Mouse (Mus musculus): ENCODE results near the gene Tfeb. TPM values are rescaled to one million over a fixed set of nuclear protein-coding genes. Genes with fewer than 3 reads are reported as not detected.
A peak's percentile ranks its signal among the peaks of the same experiment; 100 is the strongest.

Gene Tfeb
- polyA plus RNA-seq, 1 experiment from 2014 or later, result 3.0 TPM

DNA sequence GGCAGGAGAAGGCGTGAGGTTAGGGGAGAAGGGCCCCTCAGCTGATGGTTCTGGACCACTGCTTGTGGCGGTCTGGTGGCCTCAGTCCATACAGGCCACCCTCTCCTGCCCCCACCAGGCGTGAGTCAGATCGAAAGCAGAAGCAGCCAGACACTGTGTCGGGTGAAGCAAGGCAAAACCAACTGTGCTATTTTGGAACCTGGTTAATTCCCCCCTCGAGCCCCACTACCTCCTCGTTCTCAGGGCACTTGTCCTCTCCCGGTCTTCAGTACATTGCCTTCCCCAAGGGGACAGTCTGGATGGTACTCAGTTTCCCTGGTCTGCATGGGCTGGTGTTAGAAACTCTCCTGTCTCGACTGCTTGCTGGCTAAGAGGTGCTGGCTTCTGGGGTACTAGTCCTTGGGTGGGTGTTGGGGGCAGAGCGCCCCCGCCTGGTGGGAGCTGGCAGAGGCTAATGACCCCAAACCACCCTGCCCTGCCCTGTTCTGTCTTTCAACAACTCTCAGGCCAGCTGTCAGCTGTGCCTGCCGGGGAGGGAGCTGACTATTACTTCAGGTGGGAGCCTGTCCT lies 32.0 kb downstream of the Tfeb start:
- Histone ChIP-seq H3K27me3 (ENCODE audit: control insufficient read depth, insufficient read depth, low read depth, low read length) (no peaks in the 10 kb centered on the region), H3K9me3 (replicated peaks; ENCODE audit: control insufficient read depth, low read length, poor library complexity, severe bottlenecking) (peaks cover 3% of the 10 kb centered on the region; the same call in 1 of the 2 replicates), H3K27ac (ENCODE audit: low read length) (no peak overlapping the region), H3K4me3 (ENCODE audit: low read depth, low read length) (no peak overlapping the region), H3K4me1 (ENCODE audit: control insufficient read depth, insufficient read depth, low read length) (no peaks in the 10 kb centered on the region), H3K36me3 (ENCODE audit: control insufficient read depth, insufficient read depth, low read length) (no peaks in the 10 kb centered on the region), H3K4me2 (ENCODE audit: low read length) (no peak overlapping the region), H3K9ac (ENCODE audit: low read depth, low read length) (no peak overlapping the region)
- no peak for ATAC-seq
- WGBS, result 50% methylated on average over 12 of the region's 12 CpGs

DNA sequence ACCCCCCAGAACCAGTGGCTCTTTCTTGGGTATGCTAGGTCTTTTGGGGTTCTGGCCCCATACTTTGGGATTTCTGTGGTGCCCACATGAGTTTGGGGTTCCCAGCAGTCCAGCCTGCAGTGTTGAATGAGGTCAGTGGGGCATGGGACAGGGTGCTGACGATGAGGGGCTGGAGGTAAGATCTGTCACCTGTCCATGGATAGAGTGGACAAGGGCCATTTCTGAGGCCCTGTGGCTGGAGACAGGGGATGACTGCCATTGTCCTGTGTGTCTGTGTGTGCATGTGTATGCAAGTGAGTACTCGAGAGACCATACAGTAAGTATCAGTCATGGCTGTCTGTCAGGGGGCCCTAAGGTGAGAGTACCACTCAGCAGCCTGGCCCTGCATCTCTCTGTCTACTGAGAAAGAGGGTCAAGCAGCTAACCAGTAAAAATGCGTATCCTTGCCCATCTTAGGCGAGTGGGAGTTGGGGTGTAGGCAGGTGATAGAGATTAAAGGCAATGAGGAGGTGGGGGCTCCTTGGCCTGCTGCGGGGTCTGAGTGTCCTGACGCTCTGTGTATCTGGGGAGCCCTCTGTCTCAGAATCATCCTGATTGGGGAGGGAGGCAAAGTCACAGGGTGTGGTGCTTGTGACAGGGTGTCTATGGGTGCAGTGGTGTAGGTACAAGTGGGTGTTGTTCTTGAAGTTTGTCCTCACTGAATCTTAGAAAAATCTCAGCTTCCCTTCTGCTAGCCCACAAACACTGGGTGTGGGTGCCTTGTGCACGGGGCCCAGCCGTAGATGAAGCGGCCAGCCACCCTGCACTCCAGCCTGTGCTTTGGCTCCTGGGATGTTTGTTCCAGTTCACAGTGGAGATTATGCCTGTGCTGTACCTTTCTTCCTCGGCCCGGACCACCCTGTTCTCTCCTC lies 32.8 kb downstream of the Tfeb start:
- H3K36me3 ChIP-seq (ENCODE audit: control insufficient read depth, insufficient read depth, low read length), result no peaks in the 10 kb centered on the region
- no peak overlapping the region for H3K9ac ChIP-seq (ENCODE audit: low read depth, low read length)
- H3K27me3 ChIP-seq (ENCODE audit: control insufficient read depth, insufficient read depth, low read depth, low read length), result no peaks in the 10 kb centered on the region
- peaks cover 3% of the 10 kb centered on the region; the same call in 1 of the 2 replicates for H3K9me3 ChIP-seq (replicated peaks; ENCODE audit: control insufficient read depth, low read length, poor library complexity, severe bottlenecking)
- no peak overlapping the region for H3K27ac ChIP-seq (ENCODE audit: low read length)
- no peak; the same call in 1 of the 2 replicates for ATAC-seq
- H3K4me3 ChIP-seq (ENCODE audit: low read depth, low read length), result no peak overlapping the region
- H3K4me2 ChIP-seq (ENCODE audit: low read length), result no peak overlapping the region
- H3K4me1 ChIP-seq (ENCODE audit: control insufficient read depth, insufficient read depth, low read length), result no peaks in the 10 kb centered on the region
- 87% methylated on average over 11 of the region's 11 CpGs for WGBS

DNA sequence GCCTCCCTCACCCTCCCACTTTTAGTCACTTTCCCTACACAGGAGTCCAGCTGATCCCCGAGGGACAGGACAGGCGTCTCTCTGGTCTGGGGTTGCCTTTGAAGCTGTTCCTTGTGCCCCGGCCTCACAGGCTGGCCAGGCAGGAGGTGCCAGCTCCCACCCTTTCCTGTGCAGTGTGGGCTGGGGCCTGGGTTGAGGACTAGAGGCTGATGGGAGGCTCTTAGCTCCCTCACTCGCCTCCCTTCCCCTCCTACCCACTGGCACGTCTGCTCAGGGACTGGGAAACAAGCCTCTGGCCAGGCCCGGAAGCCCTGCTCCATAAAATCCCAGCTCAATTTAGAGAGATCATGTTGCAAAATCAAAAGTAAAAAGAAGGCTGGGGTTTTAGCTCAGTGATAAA lies 36.8 kb downstream of the Tfeb start:
- Histone ChIP-seq H3K4me3 (ENCODE audit: low read depth, low read length) (no peak overlapping the region), H3K4me2 (ENCODE audit: low read length) (no peak overlapping the region), H3K4me1 (ENCODE audit: control insufficient read depth, insufficient read depth, low read length) (no peaks in the 10 kb centered on the region), H3K36me3 (ENCODE audit: control insufficient read depth, insufficient read depth, low read length) (no peaks in the 10 kb centered on the region), H3K27ac (ENCODE audit: low read length) (no peak overlapping the region), H3K9ac (ENCODE audit: low read depth, low read length) (no peak overlapping the region), H3K27me3 (ENCODE audit: control insufficient read depth, insufficient read depth, low read depth, low read length) (no peaks in the 10 kb centered on the region), H3K9me3 (replicated peaks; ENCODE audit: control insufficient read depth, low read length, poor library complexity, severe bottlenecking) (peaks cover 3% of the 10 kb centered on the region; the same call in 1 of the 2 replicates)
- ATAC-seq, result no peak
- WGBS, result 74% methylated on average over 6 of the region's 6 CpGs

DNA sequence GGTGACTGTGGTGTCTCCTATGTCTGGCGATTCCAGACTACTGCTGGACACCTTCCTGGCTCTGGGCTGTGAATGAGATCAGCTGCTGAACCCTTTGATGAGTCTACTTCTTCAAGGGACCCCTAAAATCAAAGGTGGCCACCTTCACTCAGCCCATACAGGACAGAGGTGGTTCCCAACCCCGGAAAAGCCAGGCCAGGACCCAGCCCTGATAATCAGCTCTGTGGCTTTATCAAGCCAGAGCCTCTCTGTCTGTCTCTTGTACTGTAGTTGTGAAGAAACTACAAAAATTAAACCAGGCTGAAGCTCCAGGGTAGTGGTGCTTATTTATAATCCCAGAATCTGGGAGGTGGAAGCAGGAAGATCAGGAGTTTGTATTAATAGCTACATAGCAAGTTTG lies 40.3 kb downstream of the Tfeb start:
- H3K4me3 ChIP-seq (ENCODE audit: low read depth, low read length), result no peak overlapping the region
- no peak for ATAC-seq
- no peak overlapping the region for H3K4me2 ChIP-seq (ENCODE audit: low read length)
- no peaks in the 10 kb centered on the region for H3K36me3 ChIP-seq (ENCODE audit: control insufficient read depth, insufficient read depth, low read length)
- no peaks in the 10 kb centered on the region for H3K27me3 ChIP-seq (ENCODE audit: control insufficient read depth, insufficient read depth, low read depth, low read length)
- H3K4me1 ChIP-seq (ENCODE audit: control insufficient read depth, insufficient read depth, low read length), result no peaks in the 10 kb centered on the region
- whole genome bisulfite sequencing, result 85% methylated on average over 2 of the region's 2 CpGs
- H3K9me3 ChIP-seq (replicated peaks; ENCODE audit: control insufficient read depth, low read length, poor library complexity, severe bottlenecking), result peaks cover 3% of the 10 kb centered on the region; the same call in 1 of the 2 replicates
- H3K9ac ChIP-seq (ENCODE audit: low read depth, low read length), result no peak overlapping the region
- no peak overlapping the region for H3K27ac ChIP-seq (ENCODE audit: low read length)

DNA sequence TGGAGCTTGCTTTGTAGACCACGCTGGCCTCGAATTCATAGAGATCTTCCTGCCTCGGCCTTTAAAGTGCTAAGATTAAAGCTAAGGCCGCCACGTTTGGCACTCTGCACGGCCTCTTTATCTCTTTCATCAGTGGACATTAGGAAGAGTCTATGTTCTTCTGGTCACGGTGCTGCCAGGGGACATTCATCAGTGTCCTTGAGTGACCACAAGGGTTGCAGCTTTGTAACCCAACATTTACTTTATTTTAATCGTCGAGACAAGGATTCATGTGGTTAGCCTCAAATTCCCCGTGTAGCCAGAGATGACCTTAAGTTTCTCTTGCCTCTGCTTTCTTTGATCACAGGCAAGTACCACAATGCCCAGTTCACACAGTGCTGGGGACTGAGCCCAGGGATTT lies 43.6 kb downstream of the Tfeb start:
- ATAC-seq, result no peak
- no peak overlapping the region for H3K4me2 ChIP-seq (ENCODE audit: low read length)
- H3K4me3 ChIP-seq (ENCODE audit: low read depth, low read length), result no peak overlapping the region
- H3K36me3 ChIP-seq (ENCODE audit: control insufficient read depth, insufficient read depth, low read length), result no peaks in the 10 kb centered on the region
- WGBS, result 81% methylated on average over 10 of the region's 10 CpGs
- no peaks in the 10 kb centered on the region for H3K27me3 ChIP-seq (ENCODE audit: control insufficient read depth, insufficient read depth, low read depth, low read length)
- H3K4me1 ChIP-seq (ENCODE audit: control insufficient read depth, insufficient read depth, low read length), result no peaks in the 10 kb centered on the region
- no peak overlapping the region for H3K9ac ChIP-seq (ENCODE audit: low read depth, low read length)
- H3K9me3 ChIP-seq (replicated peaks; ENCODE audit: control insufficient read depth, low read length, poor library complexity, severe bottlenecking), result no peaks in the 10 kb centered on the region
- no peak overlapping the region for H3K27ac ChIP-seq (ENCODE audit: low read length)

DNA sequence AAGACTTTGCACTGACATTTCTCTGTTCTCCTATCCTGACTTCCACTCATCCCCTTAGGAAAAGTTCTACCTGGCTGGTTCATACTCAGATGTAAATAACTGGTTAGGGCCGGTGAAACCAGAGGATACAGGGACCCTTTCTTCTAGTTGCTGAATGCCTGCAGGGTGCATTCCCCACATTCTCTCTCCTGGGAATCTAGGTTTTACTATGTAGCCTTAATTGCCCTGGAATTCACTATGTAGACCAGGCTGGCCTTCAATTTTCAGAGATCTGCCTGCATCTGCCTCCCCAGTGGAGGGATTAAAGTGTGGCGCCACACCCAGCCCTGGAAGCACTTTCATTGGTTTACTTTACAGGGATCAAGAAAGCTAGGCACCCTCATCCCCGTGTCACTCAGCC lies 45.7 kb downstream of the Tfeb start:
- no peak overlapping the region for H3K9ac ChIP-seq (ENCODE audit: low read depth, low read length)
- no peaks in the 10 kb centered on the region for H3K27me3 ChIP-seq (ENCODE audit: control insufficient read depth, insufficient read depth, low read depth, low read length)
- no peaks in the 10 kb centered on the region for H3K9me3 ChIP-seq (replicated peaks; ENCODE audit: control insufficient read depth, low read length, poor library complexity, severe bottlenecking)
- H3K4me3 ChIP-seq (ENCODE audit: low read depth, low read length), result no peak overlapping the region
- H3K36me3 ChIP-seq (ENCODE audit: control insufficient read depth, insufficient read depth, low read length), result no peaks in the 10 kb centered on the region
- 75% methylated on average over 3 of the region's 3 CpGs for WGBS
- H3K4me2 ChIP-seq (ENCODE audit: low read length), result no peak overlapping the region
- no peak overlapping the region for H3K27ac ChIP-seq (ENCODE audit: low read length)
- no peak for ATAC-seq
- H3K4me1 ChIP-seq (ENCODE audit: control insufficient read depth, insufficient read depth, low read length), result no peaks in the 10 kb centered on the region

DNA sequence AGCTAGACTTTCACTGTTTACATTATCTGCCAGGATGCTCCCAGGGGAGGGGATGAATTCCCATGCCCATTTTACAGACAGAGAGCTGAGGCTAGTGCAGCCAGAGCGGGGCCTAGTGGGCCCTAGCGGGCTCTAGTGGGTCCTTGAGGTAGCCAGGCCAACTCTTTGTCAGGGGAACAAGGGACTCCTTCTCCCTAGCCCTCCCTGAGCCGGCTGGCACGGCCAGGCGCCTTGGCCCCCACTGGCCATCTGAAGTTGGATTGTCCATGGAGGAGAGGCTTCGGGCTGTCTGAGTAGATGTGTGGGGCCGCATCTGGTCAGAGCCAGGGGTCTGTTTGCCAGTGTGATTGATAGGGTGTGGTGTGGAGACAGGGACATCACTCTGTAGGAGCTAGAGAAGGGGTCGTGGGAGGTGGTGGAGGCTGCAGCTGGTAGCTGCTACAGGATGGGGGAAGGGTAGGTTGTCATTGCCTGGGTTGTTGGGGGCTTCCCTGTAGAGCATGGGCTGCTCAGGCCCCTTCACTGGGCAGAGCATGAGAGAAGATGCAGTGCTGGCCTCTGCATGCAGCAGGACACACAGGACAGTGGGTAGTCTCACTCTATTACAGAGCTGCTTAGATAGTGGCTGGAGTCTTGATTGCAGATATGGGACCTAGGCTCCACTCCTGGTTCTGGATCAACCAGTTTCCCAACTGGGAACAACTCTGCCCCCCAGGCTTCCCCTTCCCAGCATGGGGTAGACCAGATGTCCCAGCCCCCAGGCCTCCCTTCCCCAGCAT lies 46.8 kb downstream of the Tfeb start:
- Histone ChIP-seq H3K27ac (ENCODE audit: low read length) (no peak overlapping the region), H3K36me3 (ENCODE audit: control insufficient read depth, insufficient read depth, low read length) (no peaks in the 10 kb centered on the region), H3K9ac (ENCODE audit: low read depth, low read length) (no peak overlapping the region), H3K4me2 (ENCODE audit: low read length) (no peak overlapping the region), H3K4me1 (ENCODE audit: control insufficient read depth, insufficient read depth, low read length) (no peaks in the 10 kb centered on the region), H3K9me3 (replicated peaks; ENCODE audit: control insufficient read depth, low read length, poor library complexity, severe bottlenecking) (no peaks in the 10 kb centered on the region), H3K4me3 (ENCODE audit: low read depth, low read length) (no peak overlapping the region), H3K27me3 (ENCODE audit: control insufficient read depth, insufficient read depth, low read depth, low read length) (no peaks in the 10 kb centered on the region)
- ATAC-seq, result 0 out of 2 replicates have a peak, but pooled peaks have one; percentile 36
- WGBS, result 80% methylated on average over 8 of the region's 8 CpGs

DNA sequence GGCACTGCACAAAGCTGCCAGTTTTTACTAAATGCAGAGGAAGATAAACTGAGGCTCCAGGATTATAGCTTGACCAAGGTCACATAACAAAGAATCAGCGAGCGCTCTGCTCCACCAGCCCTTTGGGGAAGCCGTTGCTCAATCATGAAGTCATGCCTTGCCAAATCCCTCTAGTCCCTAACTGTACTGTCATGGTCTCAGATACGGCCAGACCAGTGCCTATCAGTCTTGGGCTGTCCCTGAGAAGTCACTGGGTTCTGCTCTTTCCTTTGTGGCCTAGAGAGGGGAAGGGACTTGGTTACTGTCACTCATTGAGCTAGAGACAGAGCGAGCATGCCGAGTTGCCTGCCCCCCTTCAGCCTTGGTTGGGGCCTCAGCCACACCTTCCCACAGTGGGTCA lies 47.6 kb downstream of the Tfeb start:
- Histone ChIP-seq H3K4me3 (ENCODE audit: low read depth, low read length) (no peak overlapping the region), H3K9ac (ENCODE audit: low read depth, low read length) (no peak overlapping the region), H3K4me1 (ENCODE audit: control insufficient read depth, insufficient read depth, low read length) (no peaks in the 10 kb centered on the region), H3K9me3 (replicated peaks; ENCODE audit: control insufficient read depth, low read length, poor library complexity, severe bottlenecking) (no peaks in the 10 kb centered on the region), H3K36me3 (ENCODE audit: control insufficient read depth, insufficient read depth, low read length) (no peaks in the 10 kb centered on the region), H3K4me2 (ENCODE audit: low read length) (no peak overlapping the region), H3K27me3 (ENCODE audit: control insufficient read depth, insufficient read depth, low read depth, low read length) (no peaks in the 10 kb centered on the region), H3K27ac (ENCODE audit: low read length) (no peak overlapping the region)
- WGBS, result 90% methylated on average over 6 of the region's 6 CpGs
- ATAC-seq, result no peak
